Mouse (Mus musculus) heart, embryonic 12.5 days (tissue): ENCODE measurements around the gene Rdh5. TPM values are rescaled to one million over a fixed set of nuclear protein-coding genes. Genes with fewer than 3 reads are reported as not detected.

Experiments used
- ATAC-seq: fragments of 200-750 bp; cut with Nextera tagmentation; 2 replicates; pipeline ENCODE4 v1.8.0; 2017; ENCODE audit warnings: moderate TSS enrichment, moderate library complexity; ENCODE audit not compliant: insufficient number of reproducible peaks, low FRiP score
- H3K27ac ChIP-seq: fragments of 300-500 bp; sonication (generic); 2 replicates; pipeline ENCODE4 v1.5.1; 2016; ENCODE audit warnings: mild to moderate bottlenecking, moderate library complexity; ENCODE audit not compliant: poor library complexity, severe bottlenecking
- H3K27me3 ChIP-seq: fragments of 300-500 bp; sonication (generic); replicated peaks from 2 replicates; pipeline ENCODE4 v1.6.1; 2016; ENCODE audit warnings: mild to moderate bottlenecking, moderate library complexity
- H3K36me3 ChIP-seq: fragments of 300-500 bp; sonication (generic); 2 replicates; pipeline ENCODE4 v1.6.1; 2016; ENCODE audit warnings: mild to moderate bottlenecking, moderate library complexity
- H3K4me1 ChIP-seq: fragments of 300-500 bp; sonication (generic); replicated peaks from 2 replicates; pipeline ENCODE4 v1.6.1; 2016; ENCODE audit warnings: mild to moderate bottlenecking
- H3K4me2 ChIP-seq: fragments of 300-500 bp; sonication (generic); 2 replicates; pipeline ENCODE4 v1.6.1; 2016; ENCODE audit warnings: mild to moderate bottlenecking, moderate library complexity
- H3K4me3 ChIP-seq: fragments of 300-500 bp; sonication (generic); 2 replicates; pipeline ENCODE4 v1.5.1; 2016; ENCODE audit warnings: mild to moderate bottlenecking
- H3K9ac ChIP-seq: fragments of 300-500 bp; sonication (generic); 2 replicates; pipeline ENCODE4 v1.6.1; 2016; ENCODE audit warnings: mild to moderate bottlenecking, moderate library complexity
- H3K9me3 ChIP-seq: fragments of 300-500 bp; sonication (generic); replicated peaks from 2 replicates; pipeline ENCODE4 v1.6.1; 2016; ENCODE audit warnings: mild to moderate bottlenecking, moderate library complexity
- WGBS: fragments of 180-500 bp; shearing (Covaris S2); methylation state at CpG from one replicate; pipeline ENCODE4 v1.1.7; 2016; 5-methylcytosine and 5-hydroxymethylcytosine counted together
- polyA plus RNA-seq: library from polyadenylated mRNA; unstranded; fragments of >200 nt; fragmentation: Nextera tagmentation; extraction: Ambion mirVana; gene quantifications from 2 replicates; pipeline ENCODE4 v1.2.1, GENCODE M21; 2016

The Rdh5 gene
- polyA plus RNA-seq, 1 experiment from 2014 or later, result 6.0 TPM

DNA sequence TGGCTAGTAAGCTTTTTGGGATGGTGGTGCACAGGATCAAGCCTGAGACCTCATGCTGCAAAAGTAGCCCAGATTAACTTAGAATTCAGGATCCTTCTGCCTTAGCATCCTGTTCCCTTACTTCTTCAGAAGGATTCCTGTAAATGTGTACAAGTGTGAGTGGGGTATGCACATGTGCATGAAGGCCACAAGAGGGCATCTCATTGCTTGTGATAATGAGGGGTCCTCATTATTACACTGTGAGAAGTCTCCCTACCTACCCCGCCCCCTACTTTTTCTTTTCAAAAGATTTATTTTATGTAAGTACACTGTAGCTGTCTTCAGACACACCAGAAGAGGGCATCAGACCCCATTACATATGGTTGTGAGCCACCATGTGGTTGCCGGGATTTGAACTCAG lies 7.1 kb downstream of the Rdh5 start:
- Histone ChIP-seq H3K4me1 (peaks cover 41% of the 10 kb centered on the region), H3K9me3 (no peaks in the 10 kb centered on the region), H3K4me2 (no peak overlapping the region), H3K9ac (no peak overlapping the region), H3K4me3 (no peak overlapping the region), H3K27ac (no peak overlapping the region), H3K36me3 (peaks cover 66% of the 10 kb centered on the region), H3K27me3 (no peaks in the 10 kb centered on the region)
- 93% methylated on average over 2 of the region's 2 CpGs for WGBS
- ATAC-seq, result no peak

DNA sequence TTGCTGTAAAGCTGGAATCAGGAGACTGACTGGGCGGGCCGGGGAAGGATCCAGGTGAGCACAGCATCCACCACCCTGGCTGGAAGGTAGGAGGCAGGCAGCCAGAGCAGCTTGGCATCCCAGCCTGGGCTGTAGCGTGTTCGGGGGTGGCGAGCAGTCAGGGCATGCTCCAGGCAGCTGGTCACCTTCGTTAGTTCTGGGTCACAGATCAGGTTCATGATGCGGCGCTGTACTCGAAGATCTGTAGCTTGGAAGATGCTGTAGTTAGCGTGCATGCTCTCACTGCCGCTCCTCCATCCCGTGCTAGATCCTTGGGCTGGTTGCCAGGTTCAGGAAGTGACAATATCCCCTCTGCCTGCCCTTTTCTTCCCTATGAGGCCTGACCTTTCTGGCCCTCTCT lies 9.0 kb downstream of the Rdh5 start:
- Histone ChIP-seq H3K4me3 (no peak overlapping the region), H3K9me3 (no peaks in the 10 kb centered on the region), H3K9ac (no peak overlapping the region), H3K27me3 (no peaks in the 10 kb centered on the region), H3K27ac (no peak overlapping the region), H3K4me1 (peaks cover 39% of the 10 kb centered on the region), H3K4me2 (no peak overlapping the region), H3K36me3 (peaks cover 66% of the 10 kb centered on the region)
- no peak for ATAC-seq
- 86% methylated on average over 12 of the region's 12 CpGs for WGBS

DNA sequence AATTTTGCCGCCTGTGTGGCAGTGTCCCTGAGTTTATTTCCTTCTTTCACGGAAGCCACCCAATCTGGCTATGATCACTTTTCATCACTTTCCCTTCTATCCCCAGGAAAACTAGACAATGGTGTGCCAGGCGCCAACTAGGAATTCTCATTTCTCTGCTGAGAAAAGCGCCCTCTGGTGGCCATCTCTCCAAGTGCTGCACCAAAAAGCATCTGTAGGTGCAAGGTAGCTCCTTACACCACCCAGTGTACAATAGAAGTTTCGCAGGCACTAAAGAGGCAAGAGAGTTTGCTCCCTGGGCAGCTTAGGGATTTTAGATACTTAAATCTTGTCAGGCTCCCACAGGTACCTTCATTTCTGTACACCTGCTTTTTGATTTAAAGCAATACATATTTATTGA lies 9.5 kb downstream of the Rdh5 start:
- Histone ChIP-seq H3K9ac (no peak overlapping the region), H3K4me3 (no peak overlapping the region), H3K36me3 (peaks cover 64% of the 10 kb centered on the region), H3K9me3 (no peaks in the 10 kb centered on the region), H3K27ac (0 out of 2 replicates have a peak overlapping the region, but pooled peaks have one; percentile 0), H3K4me2 (no peak overlapping the region), H3K4me1 (peaks cover 39% of the 10 kb centered on the region), H3K27me3 (no peaks in the 10 kb centered on the region)
- WGBS, result 8% methylated on average over 5 of the region's 5 CpGs
- ATAC-seq, result no peak

DNA sequence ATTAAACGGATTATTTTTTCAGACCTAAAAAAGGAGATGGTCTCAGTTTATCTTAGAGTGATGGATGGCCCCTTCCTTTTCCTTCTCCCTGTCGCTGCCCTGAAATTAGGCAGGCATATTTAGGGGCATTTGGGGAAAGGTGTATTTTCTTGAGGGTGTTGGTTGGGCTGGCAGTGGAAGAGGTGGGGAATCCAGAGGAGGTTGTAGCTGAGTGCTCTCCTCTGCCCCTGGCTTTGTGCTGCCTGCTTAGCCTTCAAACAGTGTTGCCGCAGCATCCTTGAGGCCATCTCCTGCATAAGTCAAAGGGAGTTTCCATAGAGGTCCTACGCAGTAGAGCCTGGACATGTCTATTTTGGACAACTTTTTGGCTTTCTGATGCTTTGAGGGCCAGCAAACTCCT lies 9.9 kb downstream of the Rdh5 start:
- H3K36me3 ChIP-seq, result peaks cover 59% of the 10 kb centered on the region
- no peak overlapping the region for H3K9ac ChIP-seq
- H3K27me3 ChIP-seq, result no peaks in the 10 kb centered on the region
- 74% methylated on average over 4 of the region's 4 CpGs for WGBS
- no peak overlapping the region for H3K4me3 ChIP-seq
- peaks cover 38% of the 10 kb centered on the region for H3K4me1 ChIP-seq
- 0 out of 2 replicates have a peak overlapping the region, but pooled peaks have one; percentile 0 for H3K27ac ChIP-seq
- H3K9me3 ChIP-seq, result no peaks in the 10 kb centered on the region
- no peak for ATAC-seq
- H3K4me2 ChIP-seq, result no peak overlapping the region

DNA sequence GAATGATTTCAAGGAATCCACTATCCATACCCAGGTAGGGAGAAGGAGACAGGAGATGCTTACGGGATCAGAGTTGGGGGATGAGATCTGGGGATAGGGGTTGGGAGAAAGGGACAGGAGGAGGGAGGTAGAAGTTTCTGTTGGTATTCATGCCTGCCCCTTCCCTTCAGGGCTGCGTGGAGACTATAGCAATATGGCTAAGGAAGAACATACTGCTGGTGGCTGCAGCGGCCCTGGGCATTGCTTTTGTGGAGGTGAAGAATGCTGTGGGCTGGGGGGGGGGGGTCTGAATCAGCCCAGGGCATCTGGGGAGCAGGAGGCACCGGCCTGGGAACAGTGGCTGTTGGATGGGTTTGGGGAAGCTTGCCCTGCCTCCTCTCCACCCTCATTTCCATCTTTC lies 10.4 kb downstream of the Rdh5 start:
- peaks cover 54% of the 10 kb centered on the region for H3K36me3 ChIP-seq
- H3K4me2 ChIP-seq, result no peak overlapping the region
- H3K4me1 ChIP-seq, result peaks cover 36% of the 10 kb centered on the region
- H3K9ac ChIP-seq, result no peak overlapping the region
- 77% methylated on average over 4 of the region's 4 CpGs for WGBS
- no peaks in the 10 kb centered on the region for H3K9me3 ChIP-seq
- no peak overlapping the region for H3K4me3 ChIP-seq
- H3K27me3 ChIP-seq, result no peaks in the 10 kb centered on the region
- no peak for ATAC-seq
- H3K27ac ChIP-seq, result no peak overlapping the region

DNA sequence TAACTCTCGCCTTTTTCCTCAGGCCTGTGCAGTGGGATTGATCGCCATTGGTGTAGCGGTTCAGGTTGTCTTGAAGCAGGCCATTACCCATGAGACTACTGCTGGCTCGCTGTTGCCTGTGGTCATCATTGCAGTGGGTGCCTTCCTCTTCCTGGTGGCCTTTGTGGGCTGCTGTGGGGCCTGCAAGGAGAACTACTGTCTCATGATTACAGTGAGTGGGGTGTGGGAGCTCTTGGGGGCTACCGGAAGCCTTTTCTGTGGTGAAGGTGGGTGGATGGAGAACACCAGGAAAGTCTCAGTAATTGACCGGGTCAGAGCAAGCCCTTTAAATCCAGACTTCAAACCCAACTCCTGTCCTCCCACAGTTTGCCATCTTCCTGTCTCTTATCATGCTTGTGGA lies 11.3 kb downstream of the Rdh5 start:
- Histone ChIP-seq H3K4me1 (peaks cover 36% of the 10 kb centered on the region), H3K27me3 (no peaks in the 10 kb centered on the region), H3K4me2 (peak overlapping the region; percentile 73), H3K4me3 (peak overlapping the region; percentile 89), H3K9ac (0 out of 2 replicates have a peak overlapping the region, but pooled peaks have one; percentile 97), H3K36me3 (peaks cover 46% of the 10 kb centered on the region), H3K27ac (no peak overlapping the region), H3K9me3 (no peaks in the 10 kb centered on the region)
- WGBS, result 85% methylated on average over 6 of the region's 6 CpGs
- ATAC-seq, result no peak

DNA sequence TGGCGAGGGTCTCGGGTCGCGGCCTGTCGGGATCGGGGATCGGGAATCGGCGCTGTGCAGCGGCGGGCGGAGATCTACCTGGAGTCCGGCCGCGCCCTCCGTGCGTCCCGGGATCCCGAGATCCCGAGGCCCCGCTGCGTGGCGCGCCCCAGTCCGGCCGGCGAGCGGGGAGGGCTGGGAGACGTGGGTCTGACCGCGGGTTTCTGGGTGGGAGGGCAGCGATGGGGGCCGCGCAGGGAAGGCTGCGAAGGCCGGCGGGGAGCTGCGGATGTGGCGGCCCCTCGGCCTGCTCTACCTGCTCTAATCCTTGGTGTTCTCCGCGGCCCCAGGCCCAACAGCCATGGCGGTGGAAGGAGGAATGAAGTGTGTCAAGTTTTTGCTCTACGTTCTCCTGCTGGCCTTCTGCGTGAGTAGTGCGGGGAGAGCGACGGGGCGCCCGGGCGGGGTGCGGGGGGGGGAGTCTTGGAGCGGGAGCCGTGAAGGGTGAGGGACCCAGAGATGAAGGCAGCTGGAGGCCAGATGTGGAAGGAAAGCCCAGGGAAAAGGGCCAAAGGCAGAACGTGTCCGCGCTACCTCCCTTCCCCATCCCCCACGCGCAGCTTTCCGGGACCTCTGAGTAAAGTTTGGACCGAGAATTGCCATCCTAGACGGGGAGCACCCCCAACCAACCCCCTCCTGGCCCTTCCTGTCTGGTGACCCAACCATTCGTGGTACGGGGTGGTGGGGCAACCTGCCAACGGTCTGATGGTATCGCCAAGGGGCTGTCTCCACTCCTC lies 12.4 kb downstream of the Rdh5 start:
- H3K27ac ChIP-seq, result peak overlapping the region; percentile 84
- H3K36me3 ChIP-seq, result peaks cover 38% of the 10 kb centered on the region
- no peaks in the 10 kb centered on the region for H3K27me3 ChIP-seq
- WGBS, result 2% methylated on average over 51 of the region's 66 CpGs
- peak overlapping the region; percentile 89 for H3K4me3 ChIP-seq
- H3K9ac ChIP-seq, result peak overlapping the region; percentile 97
- no peaks in the 10 kb centered on the region for H3K9me3 ChIP-seq
- peaks cover 36% of the 10 kb centered on the region for H3K4me1 ChIP-seq
- peak overlapping the region; percentile 73 for H3K4me2 ChIP-seq
- peak; percentile 29 for ATAC-seq

DNA sequence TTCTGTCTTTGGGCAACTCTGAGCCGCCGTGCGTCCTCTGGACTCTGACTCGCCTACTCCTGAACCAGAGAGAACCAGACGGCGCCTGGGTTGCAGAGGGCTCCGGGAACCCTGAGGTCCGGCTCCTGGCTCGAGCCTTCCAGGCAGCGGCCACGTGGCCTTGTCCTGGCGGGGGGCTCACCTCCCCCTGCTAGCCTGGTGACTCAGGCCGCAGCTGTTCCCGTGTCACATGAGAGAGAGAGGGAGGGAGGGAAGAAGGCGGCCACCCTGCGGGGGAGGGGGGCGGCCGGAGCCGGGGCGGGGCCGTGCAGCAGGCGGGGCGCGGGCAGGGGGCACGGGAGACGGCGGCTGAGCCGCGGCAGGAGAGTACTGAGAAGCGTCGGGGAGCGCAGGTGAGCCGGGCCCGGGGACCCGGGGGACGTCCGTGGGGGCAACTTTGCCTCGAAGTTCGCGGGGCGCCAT lies 13.1 kb downstream of the Rdh5 start:
- ATAC-seq, result peak; percentile 92
- Histone ChIP-seq H3K4me2 (peak overlapping the region; percentile 73), H3K27me3 (no peaks in the 10 kb centered on the region), H3K27ac (peak overlapping the region; percentile 84), H3K9me3 (no peaks in the 10 kb centered on the region), H3K4me3 (peak overlapping the region; percentile 89), H3K9ac (peak overlapping the region; percentile 97), H3K4me1 (peaks cover 36% of the 10 kb centered on the region), H3K36me3 (peaks cover 31% of the 10 kb centered on the region)
- under 1% methylated on average over 35 of the region's 41 CpGs for WGBS

DNA sequence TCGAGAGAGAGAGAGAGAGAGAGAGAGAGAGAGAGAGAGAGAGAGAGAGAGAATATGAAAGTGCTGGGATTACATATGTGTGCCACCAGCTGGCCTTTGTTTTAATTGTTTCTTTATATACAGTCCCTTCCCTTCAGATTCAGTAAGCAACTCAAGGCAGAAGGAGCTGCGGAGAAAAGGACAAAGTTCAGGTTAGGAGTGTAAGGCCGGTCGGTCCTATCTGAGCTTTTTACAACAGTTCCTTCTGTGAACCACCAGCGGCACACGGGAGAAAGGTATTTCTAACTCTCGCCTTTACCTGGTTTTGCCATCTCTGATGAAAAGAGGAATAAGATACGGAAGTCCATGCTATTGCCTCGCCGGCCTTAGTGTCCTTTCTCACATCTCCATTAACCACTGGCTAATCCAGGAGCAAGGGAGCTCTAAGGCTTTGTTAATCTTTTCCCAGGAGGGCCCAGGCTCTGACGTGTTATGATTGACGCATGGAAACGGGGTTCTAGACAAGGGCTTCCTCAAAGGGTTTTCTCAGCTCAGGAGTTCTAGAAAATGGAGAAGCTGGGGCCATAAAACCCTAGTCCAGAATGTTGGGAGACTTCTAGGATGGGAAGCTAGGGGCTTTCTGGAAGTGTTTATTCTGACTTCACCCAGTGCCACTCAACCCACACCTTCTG lies 13.8 kb downstream of the Rdh5 start:
- ATAC-seq, result no peak
- WGBS, result 63% methylated on average over 13 of the region's 13 CpGs
- Histone ChIP-seq H3K36me3 (peaks cover 24% of the 10 kb centered on the region), H3K27ac (peak overlapping the region; percentile 84), H3K4me2 (peak overlapping the region; percentile 73), H3K27me3 (no peaks in the 10 kb centered on the region), H3K4me1 (peaks cover 36% of the 10 kb centered on the region), H3K9me3 (no peaks in the 10 kb centered on the region), H3K4me3 (peak overlapping the region; percentile 89), H3K9ac (peak overlapping the region; percentile 97)

DNA sequence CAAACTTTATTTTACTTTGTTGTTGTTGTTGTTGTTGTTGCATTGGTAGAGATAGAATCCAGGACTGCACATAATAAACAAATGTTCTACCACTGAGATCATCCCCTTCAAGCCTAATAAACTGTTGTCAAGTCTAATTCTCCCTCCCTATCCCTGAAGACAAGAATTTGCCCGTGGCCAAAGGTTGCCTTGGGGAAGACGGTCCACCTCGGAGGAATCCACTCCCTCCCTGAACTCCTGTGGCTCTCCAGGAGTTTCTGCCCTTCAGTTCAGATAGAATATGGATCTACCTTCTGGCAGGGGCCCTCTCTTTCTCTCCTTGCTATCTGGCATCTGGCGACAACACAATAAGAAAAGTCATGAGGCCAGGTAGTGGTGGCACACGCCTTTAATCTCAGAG lies 17.9 kb downstream of the Rdh5 start:
- Histone ChIP-seq H3K9me3 (no peaks in the 10 kb centered on the region), H3K27me3 (no peaks in the 10 kb centered on the region), H3K4me3 (no peak overlapping the region), H3K9ac (no peak overlapping the region), H3K27ac (no peak overlapping the region), H3K4me1 (0 out of 2 replicates have a peak, but pooled peaks cover 7% of the 10 kb centered on the region), H3K36me3 (no peaks in the 10 kb centered on the region), H3K4me2 (no peak overlapping the region)
- no peak for ATAC-seq
- 71% methylated on average over 5 of the region's 5 CpGs for WGBS

DNA sequence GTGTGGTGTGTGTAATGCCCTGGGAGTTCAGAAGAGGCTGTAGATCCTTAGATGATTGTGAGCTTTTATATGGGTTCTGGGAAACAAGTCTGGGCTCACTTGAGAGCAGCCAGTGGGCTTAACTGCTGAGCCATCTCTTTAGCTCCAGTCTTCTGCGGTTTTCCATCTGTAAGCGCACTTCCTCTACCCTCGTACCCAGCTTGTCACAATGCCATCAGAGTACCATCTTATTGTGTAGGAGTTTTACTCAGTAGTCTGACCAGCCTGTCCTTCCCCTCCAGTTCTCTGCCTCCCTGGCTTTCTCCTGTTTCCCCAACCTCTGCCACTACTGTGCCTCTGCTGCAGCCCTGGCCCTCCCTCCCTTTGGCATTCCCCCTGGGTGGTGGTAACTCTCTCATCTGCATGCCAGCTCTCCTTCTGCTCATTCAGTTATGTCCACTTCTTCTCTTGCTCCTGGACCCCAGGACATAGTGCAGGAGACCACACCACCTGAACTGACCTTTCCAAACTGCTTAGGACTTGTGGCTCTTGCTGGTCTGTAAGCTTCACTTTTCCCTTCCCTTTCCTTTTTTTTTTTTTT lies 20.2 kb downstream of the Rdh5 start:
- Histone ChIP-seq H3K4me2 (no peak overlapping the region), H3K27ac (no peak overlapping the region), H3K27me3 (no peaks in the 10 kb centered on the region), H3K36me3 (no peaks in the 10 kb centered on the region), H3K4me3 (no peak overlapping the region), H3K9ac (no peak overlapping the region), H3K4me1 (no peaks in the 10 kb centered on the region), H3K9me3 (no peaks in the 10 kb centered on the region)
- 69% methylated on average over 3 of the region's 3 CpGs for WGBS
- no peak for ATAC-seq
